Comparison of ENCODE assay signal across 19 mouse cellular contexts in the genomic region with DNA sequence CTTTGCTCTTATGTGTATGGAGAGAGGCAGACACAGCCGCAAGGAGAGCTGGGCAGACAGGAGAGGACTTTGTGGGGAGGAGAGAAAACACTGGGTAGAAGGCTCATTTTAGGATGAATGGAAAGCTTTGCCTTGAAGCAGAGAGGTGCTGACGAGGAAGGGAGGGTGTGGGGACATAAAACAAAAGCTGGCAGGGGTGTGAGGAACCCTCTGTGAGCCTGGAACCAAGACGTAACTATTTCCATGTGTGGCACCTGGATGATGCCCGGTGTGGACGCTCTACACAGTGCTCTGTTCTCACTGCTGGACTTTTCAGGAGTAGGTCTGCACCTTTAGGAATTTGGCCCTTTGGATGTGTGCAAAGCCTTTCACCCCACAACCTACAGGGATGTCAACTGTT.
"Had no signal": no experiment of that assay in that cellular context is flagged by ENCODE, and none has a peak within 500 bp of the region (broad histone marks: within the 10 kb centered on the region; RNA-seq: fewer than 3 reads in every experiment).

No protein-coding gene starts in this region.

- H3K4me2 ChIP-seq: liver, embryonic 12.5 days; liver, embryonic 15.5 days; lung, embryonic 14.5 days; midbrain, embryonic 13.5 days had no signal

- H3K27ac ChIP-seq: liver, embryonic 12.5 days; liver, embryonic 15.5 days; macrophage; midbrain, embryonic 13.5 days had no signal

- DNase-seq: kidney, adult 18-20 months; kidney, adult 9 months; kidney, postnatal 14 days; kidney, postnatal 4 days; layer of hippocampus, adult 9-11 months; liver; lung, embryonic 14.5 days; retina, postnatal 1 day; right cerebral cortex, postnatal 25 days; thymus, adult 18-20 months; thymus, postnatal 4 days had no signal

- H3K27me3 ChIP-seq: liver, embryonic 12.5 days; liver, embryonic 15.5 days; midbrain, embryonic 13.5 days had no signal

- H3K9ac ChIP-seq: liver, embryonic 12.5 days; liver, embryonic 15.5 days; lung, embryonic 14.5 days; midbrain, embryonic 13.5 days had no signal

- H3K4me3 ChIP-seq: liver, embryonic 12.5 days; liver, embryonic 15.5 days; midbrain, embryonic 13.5 days had no signal

- H3K9me3 ChIP-seq: liver, embryonic 12.5 days; liver, embryonic 15.5 days; midbrain, embryonic 13.5 days had no signal

- H3K36me3 ChIP-seq: liver, embryonic 12.5 days; liver, embryonic 15.5 days had no signal

- ATAC-seq: inflammation-experienced regulatory T-cells, adult 6 months; intestine, embryonic 16.5 days; liver, embryonic 12.5 days; lung, postnatal 0 days; midbrain, embryonic 13.5 days; midbrain, embryonic 16.5 days had no signal

- H3K4me1 ChIP-seq: liver, embryonic 12.5 days; liver, embryonic 15.5 days had no signal
